Mouse (Mus musculus): ENCODE results near the gene Ccdc63.

Ccdc63 gene

DNA sequence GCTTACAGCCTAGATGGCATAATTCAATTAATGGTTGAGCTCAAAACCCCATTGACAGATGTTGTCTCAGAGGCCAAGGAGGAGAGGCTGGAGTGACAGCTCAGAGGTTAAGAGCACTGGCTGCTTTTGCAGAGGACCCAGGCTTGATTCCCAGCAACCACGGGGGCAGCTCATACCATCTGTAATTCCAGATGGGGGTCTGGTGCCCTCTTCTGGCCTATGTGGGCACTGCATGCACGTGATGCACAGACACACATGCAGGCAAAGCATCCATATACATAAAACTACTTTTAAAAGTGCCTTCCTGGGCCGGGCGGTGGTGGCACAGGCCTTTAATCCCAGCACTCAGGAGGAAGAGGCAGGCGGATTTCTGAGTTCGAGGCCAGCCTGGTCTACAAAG, 24.4 kb downstream of the Ccdc63 start:
- no peak for DNase-seq

DNA sequence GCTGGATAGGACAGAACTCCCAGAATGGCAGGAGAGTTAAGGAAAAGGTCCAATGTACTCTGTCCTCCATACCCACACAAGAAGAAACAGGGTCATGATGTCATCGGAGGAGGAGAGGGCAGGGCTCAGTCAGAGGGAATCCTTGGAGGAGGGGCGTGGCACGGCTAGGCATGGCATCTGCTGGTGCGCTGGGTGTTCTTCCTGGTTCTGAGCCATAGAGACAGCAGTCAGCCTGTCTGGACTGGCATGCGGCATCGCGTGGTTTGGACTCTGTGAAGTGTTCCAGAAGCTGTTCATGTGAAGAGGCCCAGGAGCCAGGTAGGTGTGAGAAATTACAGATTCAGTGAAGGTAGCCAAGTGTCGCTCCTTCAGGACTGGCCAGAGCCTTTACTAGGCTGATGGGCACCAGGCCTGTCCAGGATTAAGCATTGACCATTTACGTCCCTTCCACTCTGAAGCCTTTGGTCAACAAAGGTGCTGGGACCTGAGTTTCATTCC, 25.3 kb downstream of the Ccdc63 start:
- no peak for DNase-seq

DNA sequence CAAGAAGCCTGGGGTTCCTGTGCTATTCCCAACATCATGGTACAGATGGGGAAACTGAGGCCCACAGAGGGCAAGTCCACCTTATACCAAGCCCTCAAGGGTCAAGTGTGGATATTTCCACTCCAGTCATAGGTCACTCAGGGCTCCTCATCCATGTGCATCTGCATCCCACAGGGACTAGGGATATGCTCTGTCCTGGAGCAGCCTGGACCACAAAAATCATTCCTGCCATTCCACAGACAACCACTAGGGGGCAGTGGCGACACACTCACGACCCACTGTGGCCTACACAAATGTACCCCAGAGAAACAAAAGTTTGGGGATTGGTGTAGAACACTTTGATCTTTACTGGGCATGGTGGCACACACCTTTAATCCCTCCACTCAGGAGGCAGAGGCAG, 26.4 kb downstream of the Ccdc63 start:
- DNase-seq = peak; percentile 46 to 73

DNA sequence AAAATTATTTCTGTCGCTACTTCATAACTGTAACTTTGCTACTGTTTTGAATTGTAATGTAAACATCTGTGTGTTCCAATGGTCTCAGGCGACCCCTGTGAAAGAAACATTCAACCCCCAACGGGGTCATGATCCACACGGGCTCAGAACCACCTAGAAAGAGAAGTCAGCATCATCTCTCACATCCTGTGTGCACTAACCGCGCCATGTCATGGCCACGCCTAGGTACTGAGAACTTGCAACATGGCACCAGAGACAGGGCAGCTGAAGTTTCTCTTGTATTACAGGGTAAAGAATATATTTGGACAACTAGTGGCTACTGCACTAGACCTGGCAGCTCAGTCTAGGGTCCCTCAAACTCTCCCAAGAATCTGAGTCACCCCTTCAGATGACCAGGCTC, 27.2 kb downstream of the Ccdc63 start:
- DNase-seq = no peak

DNA sequence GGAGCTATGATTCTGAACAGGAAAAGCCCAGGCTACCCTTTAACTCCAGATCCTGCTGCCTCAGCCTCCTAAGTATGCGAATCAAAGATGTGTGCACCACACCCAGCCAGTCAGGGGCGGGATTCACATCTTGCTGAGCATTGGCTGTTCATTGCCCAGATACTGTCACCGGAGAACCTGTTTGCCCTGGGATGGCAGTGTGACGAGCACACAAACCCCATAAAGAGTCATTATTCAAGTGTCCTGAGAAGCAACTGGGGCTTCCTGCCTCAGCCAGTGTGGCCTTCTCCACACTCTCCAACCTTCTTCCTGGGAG, 28.7 kb downstream of the Ccdc63 start:
- no peak for DNase-seq

DNA sequence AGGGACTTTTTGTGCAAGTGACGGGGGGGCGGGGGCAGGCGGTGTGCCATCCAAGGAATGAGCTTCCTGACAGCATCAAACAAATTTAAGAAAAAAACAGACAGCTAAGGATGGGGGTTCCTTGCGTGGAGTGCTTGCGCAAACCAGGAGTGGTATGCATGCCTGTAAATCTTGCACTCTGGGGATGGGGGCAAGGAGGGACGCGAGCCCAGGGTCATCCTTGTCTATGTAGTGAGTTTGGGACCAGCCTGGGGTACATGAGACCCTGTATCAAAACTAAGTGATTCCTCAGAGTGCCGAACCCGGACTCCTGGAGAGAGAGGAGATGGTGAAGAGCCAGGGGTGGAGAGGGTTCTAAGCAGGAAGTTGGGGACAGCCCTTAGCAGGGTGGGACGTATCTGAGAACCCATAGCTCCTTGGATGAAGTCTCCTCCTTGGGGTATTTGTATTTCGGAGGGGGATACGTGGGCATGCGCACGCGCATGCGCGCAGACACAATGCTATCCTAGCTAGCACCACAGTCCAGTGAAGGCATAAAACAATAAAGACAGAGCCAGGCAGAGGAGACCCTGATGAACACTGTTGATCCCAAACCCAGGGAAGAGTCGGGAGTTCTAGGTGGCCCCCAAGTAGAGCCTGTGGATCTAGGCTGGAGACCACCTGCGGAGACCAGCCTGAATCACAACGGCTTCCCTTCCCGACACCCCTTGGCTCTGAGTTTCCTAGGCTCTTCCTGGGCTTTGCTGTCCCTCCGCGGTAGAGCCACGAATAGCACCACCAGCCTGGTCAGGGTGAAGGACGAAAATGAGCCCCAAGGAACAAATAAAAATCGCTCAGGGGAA, 29.3 kb downstream of the Ccdc63 start:
- no peak for DNase-seq

DNA sequence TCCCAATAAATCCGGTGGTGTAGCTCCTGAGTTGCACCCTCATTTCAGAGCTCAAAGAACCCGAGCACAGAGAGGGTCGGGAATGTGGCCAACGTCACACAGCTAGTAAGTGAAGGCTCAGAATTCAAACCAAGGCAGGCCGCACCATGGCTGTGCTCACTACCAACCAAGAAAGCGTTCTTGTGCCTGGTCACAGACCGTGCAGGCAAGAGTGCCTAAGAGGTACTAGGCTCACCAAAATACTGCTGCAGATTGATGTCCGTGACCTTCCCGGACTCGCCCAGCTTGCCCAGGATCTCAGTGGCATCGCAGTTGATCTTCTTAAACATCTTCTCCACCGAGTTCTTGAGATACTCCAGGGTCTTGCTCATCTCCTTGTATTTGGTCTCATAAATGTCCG, 30.0 kb downstream of the Ccdc63 start:
- DNase-seq = no peak

DNA sequence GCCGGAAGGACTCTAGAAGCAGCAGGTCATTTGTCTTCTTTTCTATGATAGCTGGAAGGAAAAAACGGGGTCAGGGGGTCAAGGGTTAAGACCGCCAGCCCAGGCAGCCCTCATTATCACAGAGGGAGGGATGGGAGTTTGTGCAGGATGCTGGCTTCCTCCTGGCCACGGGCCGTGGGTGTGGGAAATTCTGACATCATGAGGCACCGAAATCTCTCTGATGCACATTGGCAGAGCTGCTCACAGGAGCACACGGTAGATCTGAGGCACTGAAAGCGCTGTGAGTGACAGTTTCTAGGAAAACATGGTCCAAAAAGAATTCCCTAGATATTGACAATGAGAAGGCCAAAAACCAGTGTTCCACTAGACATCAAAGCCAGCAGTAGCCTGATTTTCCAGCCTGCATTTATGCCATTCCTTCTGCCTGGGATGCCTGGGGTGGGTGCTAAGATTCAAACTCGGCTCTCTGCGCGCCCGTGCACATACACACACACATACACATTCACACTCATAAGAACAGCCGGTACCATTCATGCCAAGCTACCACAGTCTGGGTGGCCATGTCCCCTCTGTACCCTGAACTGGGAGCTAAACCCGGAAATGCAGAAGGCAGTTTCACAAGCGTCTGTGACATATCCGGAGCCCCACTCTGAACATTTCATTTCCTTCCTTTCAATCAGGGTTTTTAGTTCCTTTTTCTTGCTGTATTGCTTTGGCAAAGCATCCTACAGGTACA, 31.1 kb downstream of the Ccdc63 start:
- peak; percentile 19 to 47 for DNase-seq

DNA sequence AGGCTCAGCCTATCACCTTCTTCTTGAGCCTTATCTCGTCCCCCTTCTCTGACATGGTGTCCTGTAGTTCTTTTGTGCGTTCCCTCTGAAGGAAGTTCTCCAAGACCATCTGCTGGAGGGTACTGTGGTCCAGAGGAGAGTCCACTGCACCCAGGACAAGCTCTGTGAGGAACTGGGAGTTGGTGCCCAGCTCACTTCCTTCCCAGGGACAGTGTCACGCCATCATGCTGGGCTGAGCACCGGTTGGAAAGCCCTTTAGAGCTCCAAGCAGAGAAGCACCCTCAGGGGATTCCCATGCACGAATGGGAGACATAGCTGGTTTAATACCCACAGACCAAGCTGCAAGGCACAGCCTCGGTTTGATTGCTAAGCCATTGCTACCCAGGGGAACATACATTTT, 32.5 kb downstream of the Ccdc63 start:
- DNase-seq = no peak

DNA sequence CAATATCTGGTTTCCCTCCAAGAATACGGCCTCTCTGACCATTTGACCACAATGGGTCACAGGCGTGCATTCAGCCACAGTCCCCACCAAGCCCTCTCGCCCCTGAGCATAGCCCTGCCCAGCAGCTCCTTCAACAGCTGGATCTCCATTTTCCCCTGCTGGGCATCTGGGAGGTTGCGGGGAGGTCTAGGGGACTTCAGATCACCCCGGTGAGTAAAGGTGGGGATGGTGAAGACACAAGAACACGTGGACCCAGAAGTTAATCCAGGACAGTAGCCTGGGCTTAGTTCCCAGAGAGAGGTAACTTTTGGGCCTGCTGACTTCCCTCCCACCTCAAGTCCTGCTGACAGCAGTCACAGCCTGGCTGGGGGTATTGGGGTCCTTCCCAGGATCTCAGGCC, 34.4 kb downstream of the Ccdc63 start:
- no peak for DNase-seq

DNA sequence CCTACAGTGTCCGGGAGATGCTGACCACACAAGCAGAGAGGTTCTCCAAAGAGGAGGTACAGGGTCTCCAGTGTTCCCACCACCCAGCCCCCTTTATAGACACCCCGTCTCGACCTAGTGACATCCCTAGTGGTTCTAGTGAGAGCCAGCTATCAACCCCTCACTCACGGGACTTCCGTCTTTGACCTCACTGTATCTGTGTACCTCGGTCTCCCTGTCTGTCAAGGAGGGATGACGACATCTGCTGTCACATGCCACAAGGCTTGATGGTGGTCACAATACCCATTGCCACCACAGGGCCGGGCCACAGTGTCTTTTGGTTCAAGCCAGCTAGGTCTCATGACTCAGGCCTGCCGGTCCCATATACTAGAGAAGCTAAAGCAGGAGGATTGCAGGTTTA, 35.6 kb downstream of the Ccdc63 start:
- DNase-seq = no peak

DNA sequence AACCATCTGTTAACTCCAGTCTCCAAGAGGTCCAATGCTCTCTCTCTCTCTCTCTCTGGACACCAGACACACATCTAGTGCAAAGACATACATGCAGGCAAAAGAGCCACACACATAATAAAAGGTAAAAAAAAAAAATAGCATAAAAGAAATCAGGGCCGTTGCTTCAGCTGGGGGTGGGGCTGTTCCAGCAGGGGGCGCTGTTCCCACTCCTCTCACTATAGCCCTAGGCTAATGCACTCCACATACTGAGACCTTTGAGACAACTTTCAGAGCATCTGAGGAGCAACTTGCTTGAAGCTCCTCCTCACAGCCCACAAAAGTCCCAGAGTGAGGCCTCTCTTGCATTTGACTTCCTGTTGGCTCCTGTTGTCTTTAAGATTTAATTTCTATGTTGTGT, 36.4 kb downstream of the Ccdc63 start:
- peak; percentile 18 to 75 for DNase-seq

DNA sequence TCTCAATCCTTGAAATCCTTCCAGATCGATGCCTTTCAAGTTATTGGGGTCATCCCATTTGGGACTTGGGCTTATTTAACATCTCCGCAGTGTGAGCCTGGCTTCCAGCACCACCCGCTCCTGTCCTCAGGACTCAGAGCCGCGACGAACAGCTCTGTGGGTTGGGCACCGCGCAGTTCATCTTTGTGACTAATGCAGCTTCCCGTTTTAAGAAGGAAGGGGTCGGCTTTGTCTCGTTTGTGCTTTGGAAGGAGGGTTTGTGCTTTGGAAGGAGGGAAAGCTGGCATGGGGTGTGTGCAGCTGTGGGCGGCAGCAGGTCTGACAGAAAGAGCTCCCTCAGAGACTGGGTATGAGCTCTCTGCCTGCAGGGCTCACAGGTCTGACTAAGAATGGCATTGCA, 37.5 kb downstream of the Ccdc63 start:
- DNase-seq = no peak

DNA sequence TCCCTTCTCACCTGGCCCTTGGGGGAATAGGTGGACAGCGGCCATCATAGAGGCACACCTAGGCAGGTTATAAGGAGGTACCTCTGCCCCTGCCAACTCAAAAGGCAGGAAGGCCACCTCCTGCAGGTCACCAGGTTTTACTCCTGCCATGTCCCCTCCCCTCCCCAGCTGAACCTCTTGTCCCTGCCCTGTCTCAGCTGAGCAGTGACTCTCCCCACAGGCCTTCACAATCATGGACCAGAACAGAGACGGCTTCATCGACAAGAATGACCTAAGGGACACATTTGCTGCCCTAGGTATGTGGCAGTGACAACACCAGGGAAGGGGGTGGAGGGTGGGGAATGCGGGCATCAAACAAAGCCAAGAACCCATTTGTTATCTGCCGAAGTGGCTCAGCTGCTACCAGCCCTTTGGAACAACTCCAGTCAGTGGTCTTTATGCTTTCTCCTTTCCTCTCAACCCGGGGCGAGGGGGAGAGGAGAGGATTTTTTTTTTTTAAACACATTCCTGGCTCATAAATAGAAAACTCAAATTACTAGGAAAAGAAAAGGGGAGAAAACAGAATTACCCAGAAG, 38.1 kb downstream of the Ccdc63 start:
- no peak for DNase-seq

DNA sequence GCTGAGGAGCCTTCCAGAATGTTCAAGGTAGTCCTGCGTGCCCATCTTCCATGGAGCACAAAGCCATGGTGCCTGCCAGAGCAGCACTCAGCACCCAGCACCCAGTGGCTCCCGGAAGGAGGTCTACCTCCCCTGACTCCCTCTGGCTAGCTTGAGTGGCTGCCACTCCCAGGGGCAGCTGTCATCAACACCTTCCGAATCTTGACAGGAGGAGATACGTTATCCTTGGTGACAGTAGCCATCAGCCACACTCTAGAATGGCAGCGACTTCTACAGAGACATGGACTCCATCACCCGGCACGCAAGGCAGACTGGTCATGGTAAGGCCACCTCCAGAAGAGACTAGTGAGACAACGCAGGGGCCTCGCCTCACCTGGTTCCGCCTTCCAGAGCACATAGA, 46.2 kb downstream of the Ccdc63 start:
- DNase-seq = no peak

DNA sequence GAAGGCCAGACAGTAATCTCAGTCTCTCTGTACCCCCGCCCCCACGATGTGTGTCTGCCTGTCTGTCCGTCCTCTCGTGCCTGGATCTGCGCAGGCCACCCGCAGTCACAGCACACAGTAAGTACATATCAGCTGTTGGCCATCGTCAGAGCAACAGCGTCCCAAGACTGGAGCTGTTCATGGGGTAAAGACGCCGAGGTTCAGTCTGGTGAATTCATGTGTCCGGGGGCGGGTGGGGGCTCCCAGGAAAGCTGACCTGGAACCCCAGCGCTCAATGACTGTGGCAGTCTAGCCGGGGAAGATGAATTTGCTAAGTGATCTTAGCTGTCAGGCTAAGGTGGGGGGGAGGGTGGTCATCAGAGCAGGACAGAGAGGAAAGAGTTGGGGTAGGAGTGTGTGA, 46.9 kb downstream of the Ccdc63 start:
- no peak for DNase-seq

DNA sequence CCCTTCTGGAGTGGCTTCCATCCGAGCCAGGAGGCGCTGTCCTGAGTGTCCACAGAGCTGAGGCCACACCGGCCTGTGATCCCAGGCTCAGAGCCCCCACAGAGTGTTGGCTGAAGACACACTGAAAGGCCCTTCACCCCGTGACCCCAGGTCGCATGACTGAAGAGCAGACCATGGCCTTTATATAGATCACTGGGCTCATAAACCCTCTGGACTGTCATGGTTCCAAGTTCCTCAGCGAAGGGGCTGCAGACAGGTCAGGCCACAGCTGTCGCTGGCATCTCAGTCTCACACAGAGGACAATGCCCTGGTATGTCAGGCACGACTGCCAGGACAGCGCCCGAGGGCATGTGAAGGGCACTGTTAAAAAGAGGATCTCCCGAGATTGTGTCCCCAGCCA, 47.8 kb downstream of the Ccdc63 start:
- no peak for DNase-seq

DNA sequence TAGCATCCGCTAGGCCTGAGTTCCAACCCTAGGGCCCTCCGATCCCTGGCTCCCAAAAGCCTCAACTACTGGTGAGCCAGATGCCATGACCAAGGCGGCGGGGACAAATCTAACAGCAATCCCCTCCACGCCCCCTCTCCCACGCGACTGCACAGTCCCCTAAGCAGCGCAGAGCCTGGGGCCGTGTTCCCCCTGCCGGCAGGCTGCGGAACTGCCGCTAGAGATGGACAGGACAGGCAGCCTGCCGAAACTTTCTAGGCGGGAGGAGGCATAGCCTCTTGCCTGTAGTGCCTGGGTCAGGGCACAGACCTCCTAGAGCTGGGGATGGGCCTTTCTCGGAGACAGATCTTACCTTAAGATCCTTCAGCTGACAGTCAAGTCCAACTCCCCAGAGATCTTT, 49.6 kb downstream of the Ccdc63 start:
- peak; percentile 29 to 74 for DNase-seq

DNA sequence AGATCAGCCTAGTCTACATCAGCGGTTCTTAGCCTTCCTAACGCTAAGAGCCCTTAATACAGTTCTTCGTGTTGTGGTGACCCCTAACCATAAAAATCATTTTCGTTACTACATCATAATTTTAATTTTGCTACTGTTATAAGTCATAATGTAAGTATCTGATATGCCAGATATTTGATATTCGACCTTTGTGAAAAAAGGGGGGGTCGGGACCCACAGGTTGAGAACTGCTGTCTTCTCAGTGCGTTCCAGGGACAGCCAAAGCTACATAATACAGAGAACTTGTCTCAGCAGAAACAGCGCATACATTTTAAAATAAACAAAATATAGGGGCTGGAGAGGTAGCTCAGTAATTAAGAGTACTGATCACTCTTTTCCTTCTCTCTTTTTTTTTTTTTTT, 51.0 kb downstream of the Ccdc63 start:
- DNase-seq = no peak

DNA sequence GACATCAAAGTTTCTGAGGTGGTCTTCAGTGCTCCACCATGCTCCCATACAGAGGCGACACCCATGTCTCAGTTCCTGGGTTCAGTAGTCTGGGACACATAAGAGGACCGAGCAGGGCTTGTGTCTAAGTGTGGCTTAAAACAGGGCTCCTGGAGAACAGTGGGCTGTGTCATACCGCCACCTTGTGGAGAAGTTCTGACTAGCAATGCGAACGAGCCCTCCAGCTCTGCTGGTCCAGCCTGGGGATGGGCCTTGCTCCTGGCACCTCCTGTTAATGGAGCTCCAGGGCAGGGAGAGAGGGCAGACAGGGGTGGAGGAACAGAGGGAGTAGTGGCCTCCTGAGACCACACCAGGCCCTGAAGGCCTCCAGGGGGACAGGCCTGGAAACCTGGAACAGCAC, 51.7 kb downstream of the Ccdc63 start:
- peak; percentile 78 to 89 for DNase-seq

DNA sequence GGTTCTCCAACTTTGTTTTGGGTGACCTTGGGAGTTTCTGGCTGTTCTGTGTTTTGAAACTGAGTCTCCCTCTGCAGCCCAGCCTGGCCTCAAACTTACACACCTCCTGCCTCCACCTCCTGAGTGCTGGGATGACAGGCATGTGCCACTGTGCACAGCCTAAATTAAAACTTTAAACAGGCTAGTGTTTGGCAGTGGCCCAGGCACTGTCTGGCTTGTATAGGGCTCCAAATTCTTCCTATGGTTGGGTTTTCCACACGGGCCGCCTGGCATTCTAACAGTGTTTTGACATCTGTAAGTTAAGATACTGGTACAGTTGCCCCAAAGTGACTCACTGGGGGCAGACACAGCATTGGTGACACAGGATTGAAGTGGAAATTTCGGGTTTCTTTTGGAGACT, 54.5 kb downstream of the Ccdc63 start:
- no peak for DNase-seq

DNA sequence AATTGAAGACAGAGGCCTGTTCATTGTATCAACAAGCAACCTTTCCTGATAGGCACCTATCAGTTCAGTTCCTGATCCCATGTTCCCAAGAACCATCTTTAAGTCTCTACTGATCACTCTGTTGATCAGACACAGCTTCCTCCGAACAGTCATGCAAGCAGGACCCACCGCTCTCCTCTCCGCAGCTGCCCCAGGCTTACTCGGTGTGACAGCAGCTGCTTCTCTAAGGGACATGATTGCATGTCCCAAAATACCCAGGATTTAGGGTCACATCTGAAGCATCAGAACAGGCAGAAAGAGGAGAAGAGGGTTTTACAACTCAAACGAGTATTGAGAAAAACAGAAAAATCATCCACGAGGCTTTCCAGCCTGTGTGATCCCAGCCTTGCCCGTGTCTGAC, 55.3 kb downstream of the Ccdc63 start:
- DNase-seq = no peak

DNA sequence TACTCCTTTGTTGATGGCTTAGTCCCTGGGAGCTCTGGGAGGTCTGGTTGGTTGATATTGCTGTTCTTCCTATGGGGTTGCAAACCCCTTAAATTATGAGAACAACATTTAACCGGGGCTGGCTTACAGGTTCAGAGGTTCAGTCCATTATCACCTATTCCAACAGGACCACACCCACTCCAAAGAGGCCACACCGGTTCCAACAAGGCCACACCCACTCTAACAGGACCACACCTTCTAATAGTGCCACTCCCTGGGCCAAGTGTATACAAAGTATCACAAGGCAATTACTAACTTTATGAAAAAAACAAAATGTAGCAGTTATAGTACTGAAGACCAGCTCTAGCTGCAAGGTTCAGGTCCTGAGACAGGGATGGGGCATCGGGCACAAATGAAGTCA, 56.2 kb downstream of the Ccdc63 start:
- DNase-seq = no peak

DNA sequence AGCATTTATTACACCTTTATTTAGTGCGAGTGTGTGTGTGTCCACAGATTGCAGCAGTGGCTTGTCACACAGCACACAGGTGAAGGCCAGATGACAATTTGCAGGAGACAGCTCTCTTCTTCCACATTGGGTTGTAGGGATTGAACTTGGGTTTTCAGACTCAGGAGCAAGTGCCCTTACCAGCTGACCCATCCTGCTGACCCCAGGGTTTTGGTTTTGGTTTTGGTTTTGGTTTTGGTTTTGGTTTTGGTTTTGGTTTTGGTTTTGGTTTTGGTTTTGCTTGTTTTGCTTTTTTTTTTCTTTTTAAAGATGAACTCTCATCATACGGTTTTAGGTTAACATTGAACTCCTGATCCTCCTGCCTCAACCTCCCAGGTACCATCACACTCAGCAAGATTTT, 57.3 kb downstream of the Ccdc63 start:
- DNase-seq = no peak
